Mouse (Mus musculus) cortical plate, adult 2 months (tissue): ENCODE data around the gene A3galt2.

Experiments
- CTCF ChIP-seq: fragments of 200-500 bp; IDR thresholded peaks from 2 replicates; pipeline ENCODE4 v1.5.1; 2011; ENCODE audit warnings: mild to moderate bottlenecking, control low read depth, low read length; ENCODE audit not compliant: insufficient read depth; ENCODE audit errors: extremely low read depth
- POLR2A ChIP-seq: fragments of 200-500 bp; IDR thresholded peaks from 2 replicates; pipeline ENCODE4 v1.6.1; 2011; ENCODE audit warnings: mild to moderate bottlenecking, low read length, control low read depth; ENCODE audit not compliant: insufficient read depth; ENCODE audit errors: extremely low read depth

GRCm38 (mm10) chr4:128794198-128794597, 39.0 kb downstream of the A3galt2 start:
- TF ChIP-seq POLR2A (no peak), CTCF (no peak)
